Comparison of ENCODE assay signal across 1 mouse cellular context in the genomic region with DNA sequence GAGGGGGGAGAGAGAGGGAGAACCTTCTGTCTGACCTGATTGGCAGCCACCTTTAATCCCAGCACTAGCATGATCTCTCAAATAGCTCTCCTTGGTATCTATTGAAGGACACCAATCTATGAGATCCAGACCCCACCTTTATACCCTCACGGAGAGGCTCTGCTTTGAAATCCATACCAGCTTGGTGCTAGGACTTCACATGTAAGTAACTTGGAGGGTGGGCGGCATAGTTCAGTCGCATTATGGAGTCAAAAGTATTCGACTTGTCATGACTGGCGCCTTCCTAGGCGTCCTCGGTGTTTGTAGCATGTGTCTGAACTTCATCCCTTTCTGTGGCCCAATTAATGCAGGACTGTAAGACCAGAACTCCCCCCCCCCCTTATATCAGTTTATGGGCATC.
TF ChIP-seq lines count a peak whose summit lies in the region.

No protein-coding gene starts in this region.

TF ChIP-seq in ES-E14, 5 proteins besides CTCF, POLR2A, EP300 and RAD21:
- TF ChIP-seq ZNF384 (IDR thresholded peaks at IDR 0.05; ENCODE audit: low read depth, low read length) (no peak), ZC3H11A (IDR thresholded peaks at IDR 0.05; ENCODE audit: borderline replicate concordance, low read depth, low read length) (no peak), CHD2 (IDR thresholded peaks at IDR 0.05; ENCODE audit: low read depth, low read length) (no peak), HCFC1 (IDR thresholded peaks at IDR 0.05; ENCODE audit: borderline replicate concordance, insufficient read depth, low read length) (no peak), MAFK (IDR thresholded peaks at IDR 0.05; ENCODE audit: insufficient read depth, low read depth, low read length) (no peak)
